Mouse (Mus musculus) limb, embryonic 11.5 days (tissue): ENCODE measurements around the gene Ebf4. TPM values are rescaled to one million over a fixed set of nuclear protein-coding genes. Genes with fewer than 3 reads are reported as not detected.

ENCODE experiments used
- ATAC-seq: fragments of 200-750 bp; cut with Nextera tagmentation; 2 replicates; pipeline ENCODE4 v1.8.0; 2017; ENCODE audit warnings: low read depth; ENCODE audit not compliant: insufficient number of reproducible peaks, low FRiP score, low TSS enrichment
- DNase-seq: peaks from one replicate; pipeline ENCODE4 v3.0.0-alpha.2; 2015; ENCODE audit warnings: low spot score
- H3K27ac ChIP-seq: fragments of 300-500 bp; sonication (generic); replicated peaks from 2 replicates; pipeline ENCODE4 v1.5.1; 2014; ENCODE audit warnings: low read depth, mild to moderate bottlenecking, low read length
- H3K27me3 ChIP-seq: fragments of 300-500 bp; sonication (generic); 2 replicates; pipeline ENCODE4 v1.6.1; 2014; ENCODE audit warnings: mild to moderate bottlenecking, low read length, mixed read lengths; ENCODE audit not compliant: control insufficient read depth, insufficient read depth
- H3K36me3 ChIP-seq: fragments of 300-500 bp; sonication (generic); 2 replicates; pipeline ENCODE4 v1.6.1; 2014; ENCODE audit warnings: mild to moderate bottlenecking, low read length, moderate library complexity, mixed read lengths; ENCODE audit not compliant: control insufficient read depth, insufficient read depth
- H3K4me1 ChIP-seq: fragments of 300-500 bp; sonication (generic); 2 replicates; pipeline ENCODE4 v1.6.1; 2014; ENCODE audit warnings: low read length, mixed read lengths; ENCODE audit not compliant: control insufficient read depth, insufficient read depth
- H3K4me2 ChIP-seq: fragments of 300-500 bp; sonication (generic); 2 replicates; pipeline ENCODE4 v1.6.1; 2014; ENCODE audit warnings: low read depth, mild to moderate bottlenecking, moderate library complexity; ENCODE audit not compliant: severe bottlenecking
- H3K4me3 ChIP-seq: fragments of 300-500 bp; sonication (generic); 2 replicates; pipeline ENCODE4 v1.5.1; 2014; ENCODE audit warnings: low read depth, low read length
- H3K9ac ChIP-seq: fragments of 300-500 bp; sonication (generic); 2 replicates; pipeline ENCODE4 v1.6.1; 2014; ENCODE audit warnings: mild to moderate bottlenecking, low read length
- H3K9me3 ChIP-seq: fragments of 300-500 bp; sonication (generic); 2 replicates; pipeline ENCODE4 v1.6.1; 2016; ENCODE audit warnings: low read length; ENCODE audit not compliant: control insufficient read depth
- WGBS: fragments of 180-500 bp; shearing (Covaris S2); extraction: QIAGEN DNeasy Blood & Tissue Kit; methylation state at CpG from one replicate; pipeline ENCODE4 v1.1.7; 2014; 5-methylcytosine and 5-hydroxymethylcytosine counted together
- polyA plus RNA-seq: library from polyadenylated mRNA; unstranded; fragments of >200 nt; fragmentation: Nextera tagmentation; extraction: Ambion mirVana; gene quantifications from 2 replicates; pipeline ENCODE4 v1.2.1, GENCODE M21; 2014

Ebf4 gene
- polyA plus RNA-seq = 1.8 and 2.1 TPM in 2 replicates

DNA sequence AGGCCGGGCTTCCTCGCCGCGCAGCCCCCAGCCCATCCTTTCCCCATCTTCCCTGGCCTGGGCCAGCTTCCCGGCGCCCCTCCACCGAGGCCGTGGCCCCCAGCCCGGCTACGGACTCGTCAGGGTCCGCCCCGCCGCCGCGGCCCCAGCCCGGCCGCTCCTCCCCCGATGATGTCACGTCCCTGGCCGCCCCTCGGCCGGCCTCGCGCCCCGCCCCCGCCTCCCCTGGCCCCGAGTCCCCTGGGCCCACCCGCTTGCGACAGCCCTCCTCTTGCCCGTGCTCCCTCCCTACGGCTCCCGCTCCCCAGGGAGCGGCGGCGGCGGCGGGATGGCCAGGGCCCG is at the start of gene Ebf4:
Ebf4 (plus strand) TSS at position 234 of the 342 bp plus-strand sequence.
- peak; percentile 81 for DNase-seq
- ATAC-seq = peak; percentile 75
- Histone ChIP-seq H3K27ac (no peak within 1 kb of the TSS), H3K36me3 (no peaks in the 10 kb centered on the region), H3K4me1 (peaks cover 8% of the 10 kb centered on the region; the same call in 1 of the 2 replicates), H3K4me2 (peak within 1 kb of the TSS; percentile 80), H3K9me3 (no peaks in the 10 kb centered on the region), H3K27me3 (peaks cover 24% of the 10 kb centered on the region), H3K4me3 (peak within 1 kb of the TSS; percentile 54), H3K9ac (peak within 1 kb of the TSS; percentile 69)
- under 1% methylated on average over 30 of the region's 39 CpGs for WGBS

DNA sequence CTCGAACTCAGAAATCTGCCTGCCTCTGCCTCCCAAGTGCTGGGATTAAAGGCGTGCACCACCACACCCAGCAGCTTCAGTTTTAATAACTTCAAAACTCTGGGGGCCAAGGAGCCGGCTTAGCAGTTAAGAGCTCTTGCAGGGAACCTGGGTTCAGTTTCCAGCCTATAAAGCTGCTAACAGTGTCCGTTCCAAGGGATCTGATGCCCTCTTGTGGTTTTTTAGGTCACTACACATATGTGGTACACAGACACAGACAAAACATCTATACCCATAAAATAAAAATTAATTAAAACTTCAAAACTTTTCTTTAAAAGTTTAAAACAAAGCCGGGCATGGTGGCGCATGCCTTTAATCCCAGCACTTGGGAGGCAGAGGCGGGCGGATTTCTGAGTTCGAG is 48.1 kb upstream of the Ebf4 start:
- Histone ChIP-seq H3K4me3 (no peak overlapping the region), H3K9ac (no peak overlapping the region), H3K27ac (no peak overlapping the region), H3K4me2 (no peak overlapping the region), H3K36me3 (no peaks in the 10 kb centered on the region), H3K9me3 (no peaks in the 10 kb centered on the region), H3K4me1 (no peaks in the 10 kb centered on the region), H3K27me3 (no peaks in the 10 kb centered on the region)
- WGBS = 45% methylated on average over 9 of the region's 9 CpGs
- ATAC-seq = no peak
- DNase-seq = peak; percentile 31

DNA sequence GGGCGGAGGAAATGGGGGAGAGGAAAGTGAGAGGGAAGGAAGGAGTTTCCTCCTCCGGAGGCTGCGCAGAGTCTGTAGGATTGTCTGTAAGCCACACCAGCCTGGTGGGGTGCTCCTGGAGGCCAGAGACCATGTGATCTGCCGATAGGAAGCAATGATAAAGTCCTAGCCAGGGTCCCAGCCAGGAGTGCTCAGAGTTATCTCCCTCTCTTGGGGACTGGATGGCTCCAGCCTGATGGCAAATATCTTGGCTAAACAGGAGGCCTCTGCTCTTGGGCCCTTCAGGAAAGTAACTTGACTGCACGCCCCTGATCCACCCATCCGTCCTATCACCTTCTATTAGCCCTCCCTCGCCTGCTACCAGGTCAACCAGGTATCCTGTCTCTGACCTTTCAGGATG is 46.7 kb upstream of the Ebf4 start:
- H3K4me3 ChIP-seq = no peak overlapping the region
- DNase-seq (no peak), ATAC-seq (no peak)
- H3K27ac ChIP-seq = no peak overlapping the region
- no peak overlapping the region for H3K9ac ChIP-seq
- H3K4me2 ChIP-seq = no peak overlapping the region
- no peaks in the 10 kb centered on the region for H3K9me3 ChIP-seq
- no peaks in the 10 kb centered on the region for H3K27me3 ChIP-seq
- H3K4me1 ChIP-seq = no peaks in the 10 kb centered on the region
- 82% methylated on average over 7 of the region's 7 CpGs for WGBS
- no peaks in the 10 kb centered on the region for H3K36me3 ChIP-seq

DNA sequence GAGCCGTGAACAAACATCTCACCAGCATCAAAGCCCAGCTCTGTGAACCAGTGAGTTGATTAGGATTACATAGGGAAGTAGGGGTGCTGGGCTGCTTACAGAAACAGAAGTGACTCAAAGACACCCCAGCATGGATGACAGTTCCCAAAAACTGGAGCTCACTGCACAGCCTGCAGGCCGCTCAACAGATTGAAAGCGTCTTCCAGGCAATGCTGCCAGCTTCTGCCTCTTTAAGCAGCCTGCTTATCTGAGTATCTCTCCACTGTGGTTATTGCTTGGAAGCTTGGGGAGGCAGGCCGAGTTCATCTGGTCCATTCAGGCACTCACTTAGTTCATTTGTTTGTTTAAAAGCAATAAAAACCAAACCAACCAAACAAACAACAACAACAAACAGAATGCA is 38.2 kb upstream of the Ebf4 start:
- WGBS = 69% methylated on average over 4 of the region's 4 CpGs
- no peaks in the 10 kb centered on the region for H3K9me3 ChIP-seq
- ATAC-seq = no peak

DNA sequence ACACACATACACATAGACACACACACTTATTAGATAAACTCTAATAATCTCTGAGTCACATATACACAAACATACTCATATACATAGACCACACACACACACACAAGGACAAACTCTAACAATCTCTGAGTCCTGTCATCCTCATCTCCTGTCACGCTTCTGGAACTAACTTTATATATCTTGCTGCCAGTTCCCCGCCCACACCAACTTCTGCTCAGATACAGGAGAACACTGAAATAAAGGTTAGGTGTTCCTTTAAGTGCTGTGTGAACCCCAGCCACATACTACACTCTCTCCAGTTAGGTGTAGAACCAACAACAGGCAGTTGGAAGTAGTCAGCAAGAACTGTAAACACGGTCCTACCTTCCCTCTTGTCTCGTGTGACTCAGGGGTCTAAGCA is 34.1 kb upstream of the Ebf4 start:
- Histone ChIP-seq H3K4me2 (no peak overlapping the region), H3K9me3 (no peaks in the 10 kb centered on the region), H3K4me3 (no peak overlapping the region), H3K9ac (no peak overlapping the region), H3K36me3 (no peaks in the 10 kb centered on the region), H3K27me3 (no peaks in the 10 kb centered on the region), H3K4me1 (no peaks in the 10 kb centered on the region), H3K27ac (no peak overlapping the region)
- WGBS = 87% methylated on average over 4 of the region's 4 CpGs
- ATAC-seq = no peak
- no peak for DNase-seq

More for the DNA sequence above, 38.2 kb upstream of the Ebf4 start:
- Histone ChIP-seq H3K4me1 (no peaks in the 10 kb centered on the region), H3K27ac (no peak overlapping the region), H3K9ac (no peak overlapping the region), H3K27me3 (no peaks in the 10 kb centered on the region), H3K36me3 (no peaks in the 10 kb centered on the region), H3K4me2 (no peak overlapping the region), H3K4me3 (no peak overlapping the region)
- no peak for DNase-seq

DNA sequence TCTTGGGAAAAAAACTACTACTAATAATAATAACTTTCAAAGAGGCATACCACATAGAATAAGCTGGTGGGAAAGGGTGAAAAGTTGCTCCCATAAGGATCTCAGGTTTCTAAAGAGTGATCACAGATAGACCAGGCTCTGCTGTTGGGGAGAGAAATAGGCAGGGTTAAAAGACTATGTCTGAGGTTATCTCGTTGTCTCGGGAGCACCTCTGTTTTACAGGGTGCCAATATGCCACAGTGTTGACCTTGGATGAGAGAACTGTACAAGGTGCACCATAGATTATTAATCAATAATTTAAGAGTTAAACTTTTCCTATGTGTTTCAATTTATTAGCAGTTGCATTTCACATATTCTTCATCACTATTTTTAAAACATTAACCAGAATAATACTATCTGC is 33.1 kb upstream of the Ebf4 start:
- Histone ChIP-seq H3K9ac (no peak overlapping the region), H3K4me2 (no peak overlapping the region), H3K9me3 (no peaks in the 10 kb centered on the region), H3K27me3 (no peaks in the 10 kb centered on the region), H3K4me3 (no peak overlapping the region), H3K36me3 (no peaks in the 10 kb centered on the region), H3K4me1 (no peaks in the 10 kb centered on the region), H3K27ac (no peak overlapping the region)
- 83% methylated on average over 2 of the region's 2 CpGs for WGBS
- DNase-seq (no peak), ATAC-seq (no peak)

DNA sequence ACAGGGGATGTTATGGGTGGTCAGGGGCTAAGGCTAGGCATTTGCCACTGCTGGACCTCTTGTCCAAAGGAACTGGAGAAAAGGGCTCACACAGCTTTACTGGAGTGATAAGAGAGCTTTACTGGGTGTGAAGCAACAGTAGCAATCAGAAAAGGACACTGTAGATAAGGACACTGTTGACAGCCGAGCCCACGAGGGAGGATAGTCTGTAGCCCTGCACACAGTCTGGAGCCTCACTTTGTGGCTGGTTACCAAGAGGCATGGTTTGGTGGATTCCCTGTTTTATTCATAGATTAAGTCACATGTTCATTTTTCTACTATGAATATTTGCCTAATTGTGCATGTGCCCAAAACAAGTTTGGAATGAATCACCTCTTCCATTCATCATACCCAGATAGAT is 32.6 kb upstream of the Ebf4 start:
- Histone ChIP-seq H3K27me3 (no peaks in the 10 kb centered on the region), H3K27ac (no peak overlapping the region), H3K4me1 (no peaks in the 10 kb centered on the region), H3K36me3 (no peaks in the 10 kb centered on the region), H3K4me3 (no peak overlapping the region), H3K4me2 (no peak overlapping the region), H3K9me3 (no peaks in the 10 kb centered on the region), H3K9ac (no peak overlapping the region)
- no peak for DNase-seq
- no peak for ATAC-seq
- 79% methylated on average over 2 of the region's 2 CpGs for WGBS

DNA sequence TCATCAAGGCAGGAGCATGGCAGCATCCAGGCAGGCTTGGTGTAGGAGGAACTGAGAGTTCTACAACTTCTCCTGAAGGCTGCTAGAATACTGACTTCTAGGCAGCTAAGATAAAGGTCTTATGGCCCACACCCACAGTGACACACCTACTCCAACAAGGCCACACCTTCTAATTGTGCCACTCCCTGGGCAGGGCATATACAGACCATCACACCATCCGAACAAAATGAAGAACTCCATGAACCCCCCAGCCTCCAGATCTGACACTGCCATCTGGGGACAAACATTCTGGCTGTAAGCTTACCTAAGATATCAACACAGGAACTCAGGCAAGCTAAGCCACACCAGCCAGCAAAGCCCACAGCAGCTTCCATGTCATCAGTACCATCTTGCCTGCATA is 29.4 kb upstream of the Ebf4 start:
- Histone ChIP-seq H3K4me1 (no peaks in the 10 kb centered on the region), H3K27ac (no peak overlapping the region), H3K9ac (no peak overlapping the region), H3K4me3 (no peak overlapping the region), H3K36me3 (no peaks in the 10 kb centered on the region), H3K9me3 (no peaks in the 10 kb centered on the region), H3K27me3 (no peaks in the 10 kb centered on the region), H3K4me2 (no peak overlapping the region)
- WGBS = 86% methylated on average over 1 of the region's 1 CpGs
- ATAC-seq = no peak
- DNase-seq = no peak

DNA sequence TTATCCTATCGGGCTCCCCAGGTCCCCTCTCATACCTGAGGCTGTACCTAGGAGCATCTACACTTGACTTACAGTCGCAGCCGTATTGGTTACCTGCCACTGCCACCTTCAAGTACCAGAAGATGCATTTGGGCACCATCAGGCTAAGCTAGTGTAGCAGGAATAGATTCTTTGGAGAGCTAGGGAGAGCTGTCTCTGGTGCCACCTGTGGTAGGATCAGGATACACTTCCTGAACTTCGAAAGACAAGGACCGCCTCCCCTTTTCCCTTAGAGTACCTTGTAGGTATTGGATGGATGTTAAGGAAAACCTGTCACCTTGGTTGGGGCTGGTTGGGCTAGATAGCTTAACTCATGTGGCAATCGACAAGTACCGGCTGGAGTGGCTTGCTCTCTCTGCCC is 26.9 kb upstream of the Ebf4 start:
- no peak for DNase-seq
- 64% methylated on average over 7 of the region's 7 CpGs for WGBS
- Histone ChIP-seq H3K9ac (no peak overlapping the region), H3K9me3 (no peaks in the 10 kb centered on the region), H3K4me2 (no peak overlapping the region), H3K4me3 (no peak overlapping the region), H3K27me3 (no peaks in the 10 kb centered on the region), H3K4me1 (no peaks in the 10 kb centered on the region), H3K27ac (no peak overlapping the region), H3K36me3 (no peaks in the 10 kb centered on the region)
- no peak for ATAC-seq
